Mouse (Mus musculus) urinary bladder, postnatal 0 days (tissue): ENCODE results near the gene Gm8229. TPM values are rescaled to one million over a fixed set of nuclear protein-coding genes. Genes with fewer than 3 reads are reported as not detected.

Experiments used
- polyA plus RNA-seq: library from polyadenylated mRNA; unstranded; fragments of >200 nt; fragmentation: Nextera tagmentation; extraction: Ambion mirVana; gene quantifications from 2 replicates; pipeline ENCODE4 v1.2.1, GENCODE M21; 2015

The Gm8229 gene
- polyA plus RNA-seq, result not detected in 2 replicates

GRCm38 (mm10) chr14:44365057-44365456 lies at the start of gene Gm8229:
TSS of gene Gm8229 (plus strand) at chr14:44365357.

GRCm38 (mm10) chr14:44338484-44338883 lies 26.7 kb upstream of the Gm8229 start, which contains the start of gene Gm5930:
TSS of gene Gm5930 (minus strand) at chr14:44338584.

GRCm38 (mm10) chr14:44410588-44410987 lies 45.4 kb downstream of the Gm8229 start, which contains the start of gene Gm3371:
TSS of gene Gm3371 (minus strand) at chr14:44410688.

Other genes starting within 250 kb of the Gm8229 start
- not detected in 2 replicates for gene Gm3327, start 241.5 kb upstream of the Gm8229 start, polyA plus RNA-seq
- not detected in 2 replicates for gene Gm8212, start 167.7 kb upstream of the Gm8229 start, polyA plus RNA-seq
- not detected in 2 replicates for gene 4930503E14Rik, start 152.1 kb upstream of the Gm8229 start, polyA plus RNA-seq
- not detected in 2 replicates for gene Gm8220, start 79.8 kb upstream of the Gm8229 start, polyA plus RNA-seq
- gene Gm5930, start 26.8 kb upstream of the Gm8229 start, polyA plus RNA-seq, result not detected in 2 replicates
- gene Gm3371, start 45.3 kb downstream of the Gm8229 start, polyA plus RNA-seq, result not detected in 2 replicates
- gene Gm8232, start 68.3 kb downstream of the Gm8229 start, polyA plus RNA-seq, result not detected in 2 replicates
- not detected in 2 replicates for gene BC061237, start 127.1 kb downstream of the Gm8229 start, polyA plus RNA-seq
- gene Gm17093, start 152.9 kb downstream of the Gm8229 start, polyA plus RNA-seq, result not detected in 2 replicates
- not detected in 2 replicates for gene Gm8247, start 217.8 kb downstream of the Gm8229 start, polyA plus RNA-seq